Mouse (Mus musculus) CD4-positive, CD25-positive, alpha-beta regulatory T cell (primary cell): ENCODE measurements around the gene Med31. TPM values are rescaled to one million over a fixed set of nuclear protein-coding genes. Genes with fewer than 3 reads are reported as not detected.

Experiments used
- polyA plus RNA-seq: library from polyadenylated mRNA; unstranded; fragments of 100-300 nt; shearing (Covaris generic); gene quantifications from one replicate; pipeline ENCODE4 v1.2.1, GENCODE M21; 2017

Gene Med31
- 19.8 TPM for polyA plus RNA-seq

DNA sequence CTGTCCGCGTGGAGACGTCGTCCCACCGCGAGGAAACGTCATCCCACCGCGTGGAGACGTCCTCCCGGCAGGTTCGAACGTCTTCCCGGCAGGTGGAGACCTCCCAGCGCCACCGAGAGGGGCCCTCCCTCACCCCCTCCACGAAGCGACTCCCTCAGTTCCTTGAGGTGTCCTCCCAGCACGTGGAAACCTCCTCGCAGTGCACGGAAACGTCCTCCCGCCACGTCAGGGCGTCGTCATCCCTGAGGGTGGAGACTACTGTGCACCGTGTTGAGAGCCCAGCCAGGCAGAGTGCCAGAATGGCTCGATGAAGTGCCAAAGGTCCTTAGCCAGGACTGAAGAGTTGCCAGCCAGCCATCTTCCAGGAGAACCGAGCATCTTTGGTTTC is at the start of gene Med31:
TSS of gene Med31 (minus strand) at position 183 of the 388 bp plus-strand sequence.

DNA sequence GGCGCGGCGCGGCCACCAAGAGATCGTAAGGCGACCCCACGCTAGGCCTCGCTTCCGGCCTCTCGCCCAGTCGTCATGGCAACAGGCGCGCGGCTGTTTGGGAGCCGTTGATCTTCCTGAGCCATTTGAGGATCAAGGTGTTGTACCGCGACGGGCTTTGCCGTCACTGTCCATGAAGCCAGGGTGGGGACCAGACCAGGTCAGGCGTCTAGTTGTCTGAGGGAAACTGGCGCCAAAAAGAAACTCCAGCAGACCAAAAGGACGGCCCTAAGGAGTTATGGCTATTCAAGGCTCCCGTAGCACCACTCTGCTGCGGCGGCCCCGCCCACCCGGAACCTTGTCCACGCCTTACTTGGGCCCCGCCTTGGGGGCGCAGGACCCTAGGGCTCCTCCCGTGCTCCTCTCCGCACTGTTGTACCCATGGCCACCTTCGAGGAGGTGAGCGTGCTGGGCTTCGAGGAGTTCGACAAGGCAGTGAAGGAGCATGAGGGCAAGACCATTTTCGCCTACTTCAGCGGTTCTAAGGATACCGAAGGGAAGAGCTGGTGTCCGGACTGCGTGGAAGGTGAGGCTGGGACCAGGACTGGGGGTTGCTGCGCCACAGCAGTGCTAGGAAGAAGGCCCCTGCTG is 8.1 kb downstream of the Med31 start, which contains the start of the genes 4933427D14Rik and Txndc17:
TSS of gene 4933427D14Rik (minus strand) at position 256 of the 630 bp plus-strand sequence.
TSS of gene Txndc17 (plus strand) at position 344 of the 630 bp plus-strand sequence.

DNA sequence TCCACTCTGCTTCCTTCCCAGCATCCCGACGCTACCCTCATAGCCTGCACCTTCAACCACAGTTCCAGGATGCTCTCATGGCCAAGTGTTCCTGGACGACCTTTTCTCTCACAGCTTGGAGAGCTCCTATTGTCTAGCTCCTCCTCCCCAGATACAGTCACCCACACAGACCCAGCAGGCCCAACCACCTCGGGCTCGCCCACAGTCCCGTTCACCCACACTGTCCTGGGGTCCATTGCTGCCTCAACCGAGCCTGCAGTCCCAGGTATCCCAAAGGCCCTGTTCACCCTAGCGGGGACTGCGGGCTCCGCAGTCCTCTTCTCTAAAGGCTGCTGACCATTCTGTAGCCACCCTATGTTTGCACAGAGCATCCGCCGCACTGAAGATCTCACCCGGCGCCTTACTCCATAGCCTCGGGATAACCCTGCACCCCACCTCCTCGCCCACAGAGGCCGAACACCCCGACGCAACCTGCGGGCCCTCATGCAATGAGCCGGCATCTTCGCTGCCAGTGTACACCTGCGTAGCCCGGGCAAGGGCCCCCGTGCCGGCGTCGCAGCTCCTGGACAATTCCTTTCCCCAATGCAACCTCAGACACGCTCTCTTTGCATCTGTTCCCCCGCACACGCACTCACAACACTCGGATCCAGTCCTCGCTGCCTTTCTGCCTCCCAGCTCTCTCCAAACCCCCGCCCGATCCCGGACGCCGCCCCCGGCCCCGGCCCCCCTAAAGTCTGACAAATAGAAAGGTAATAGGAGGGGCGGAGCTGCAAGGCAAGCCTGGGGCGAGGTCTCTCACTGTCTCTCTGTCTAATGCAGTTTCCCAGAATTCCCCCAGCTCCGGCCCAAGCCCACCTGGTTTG is 8.8 kb downstream of the Med31 start, which contains the start of gene Gm43951:
TSS of gene Gm43951 (minus strand) at position 500 of the 863 bp plus-strand sequence.

Other genes starting within 250 kb of the Med31 start
- gene Aipl1, start 178.1 kb downstream of the Med31 start, polyA plus RNA-seq = 0.45 TPM
- gene Pimreg, start 173.6 kb downstream of the Med31 start, polyA plus RNA-seq = 2.0 TPM
- gene Pitpnm3, start 79.8 kb downstream of the Med31 start, polyA plus RNA-seq = 0.06 TPM
- 0.14 TPM for gene Gm43951, start 8.8 kb downstream of the Med31 start, polyA plus RNA-seq
- 21.7 TPM for gene 4933427D14Rik, start 8.1 kb downstream of the Med31 start, polyA plus RNA-seq
- gene Txndc17, start 8.0 kb downstream of the Med31 start, polyA plus RNA-seq = 87.8 TPM
- gene Slc13a5, start 51.6 kb upstream of the Med31 start, polyA plus RNA-seq = not detected
- gene Xaf1, start 86.0 kb upstream of the Med31 start, polyA plus RNA-seq = 90.2 TPM
- gene Fbxo39, start 98.9 kb upstream of the Med31 start, polyA plus RNA-seq = 0.65 TPM
- gene Tekt1, start 146.8 kb upstream of the Med31 start, polyA plus RNA-seq = not detected
- not detected for gene Smtnl2, start 196.1 kb upstream of the Med31 start, polyA plus RNA-seq
- not detected for gene Ggt6, start 219.9 kb upstream of the Med31 start, polyA plus RNA-seq
- gene Mybbp1a, start 225.8 kb upstream of the Med31 start, polyA plus RNA-seq = 122 TPM